Mouse (Mus musculus) layer of hippocampus, adult 18-20 months (tissue): ENCODE data around the gene Prr19. TPM values are rescaled to one million over a fixed set of nuclear protein-coding genes. Genes with fewer than 3 reads are reported as not detected.

ENCODE experiments used
- DNase-seq, 2 experiments: peaks; one replicate each; pipeline ENCODE4 v3.0.0; 2022; ENCODE audit warnings: low spot score in 2 of 2
- total RNA-seq, 2 experiments: library from RNA; stranded (reverse); gene quantifications; 2 replicates each; pipeline ENCODE4 v1.2.3; 2021

Prr19 gene
- total RNA-seq, 2 experiments from 2014 or later: not detected

DNA sequence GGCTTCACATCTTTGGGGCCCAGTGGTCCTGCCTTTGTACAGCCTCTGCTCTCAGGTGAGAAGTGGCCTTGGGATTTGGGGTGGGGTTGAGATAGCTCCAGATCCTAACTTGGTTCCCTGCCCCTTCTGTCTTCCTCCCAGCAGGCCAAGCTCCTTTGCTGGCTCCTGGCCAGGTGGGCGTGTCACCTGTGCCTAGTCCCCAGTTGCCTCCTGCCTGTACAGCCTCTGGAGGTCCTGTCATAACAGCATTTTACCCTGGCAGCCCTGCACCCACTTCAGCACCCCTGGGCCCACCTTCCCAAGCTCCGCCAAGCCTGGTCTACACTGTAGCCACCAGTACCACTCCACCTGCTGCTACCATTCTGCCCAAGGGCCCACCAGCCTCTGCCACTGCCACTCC is 10.3 kb upstream of the Prr19 start:
- DNase-seq: no peak

GRCm38 (mm10) chr7:25292107-25292506 is 9.1 kb upstream of the Prr19 start:
- no peak for DNase-seq

GRCm38 (mm10) chr7:25293191-25293739 is 7.9 kb upstream of the Prr19 start:
- DNase-seq: no peak

DNA sequence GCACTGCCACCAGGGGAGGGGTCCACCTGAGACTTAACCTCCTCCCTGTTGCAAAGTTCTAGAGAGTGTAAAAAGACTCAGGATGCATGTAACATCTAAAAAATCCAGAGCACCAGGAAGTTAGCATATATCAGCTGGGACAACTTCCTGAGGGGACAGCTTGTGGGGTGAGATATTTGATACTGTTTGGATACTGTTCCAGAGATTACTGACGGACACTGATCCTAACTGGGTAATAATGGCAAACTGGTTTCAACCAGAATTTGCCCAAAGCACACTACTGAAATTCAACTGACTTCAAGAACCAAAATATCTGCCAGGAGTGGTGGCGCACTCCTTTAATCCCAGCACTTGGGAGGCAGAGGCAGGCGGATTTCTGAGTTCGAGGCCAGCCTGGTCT is 6.7 kb upstream of the Prr19 start:
- DNase-seq: no peak

- no peak for DNase-seq
Measured at GRCm38 (mm10) chr7:25294960-25295722, 6.1 kb upstream of the Prr19 start.

DNA sequence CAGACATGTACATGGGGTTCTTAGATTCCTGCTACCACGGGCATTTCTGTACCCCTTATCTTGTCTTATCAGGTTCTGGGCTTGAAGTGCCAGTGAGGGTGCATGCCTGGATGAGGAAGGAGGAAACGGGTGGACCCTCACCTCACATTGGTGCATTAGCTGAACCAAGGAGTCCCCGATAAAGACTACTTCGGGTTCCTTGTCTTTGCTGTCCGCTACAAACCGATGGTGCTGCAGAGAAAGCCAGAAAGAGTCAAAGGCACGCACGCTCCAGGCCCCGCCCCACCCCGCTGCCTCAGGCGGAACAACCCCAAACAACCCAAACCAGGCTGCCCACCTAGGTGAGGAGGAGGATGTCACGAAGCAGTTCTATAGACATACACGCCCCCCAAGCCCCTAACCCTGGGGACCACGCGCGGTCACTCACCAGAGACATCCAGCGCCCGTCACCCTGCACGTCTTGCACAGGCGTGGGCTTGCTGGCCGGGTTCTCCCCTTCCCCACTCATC is 4.2 kb upstream of the Prr19 start:
- no peak for DNase-seq

- peak; percentile 62 to 79 for DNase-seq
Measured at GRCm38 (mm10) chr7:25297454-25298325, 3.5 kb upstream of the Prr19 start, which contains the start of gene Pafah1b3. Gene Pafah1b3 (minus strand): TSS chr7:25297986.

GRCm38 (mm10) chr7:25303003-25303684 is 1.9 kb downstream of the Prr19 start:
- no peak for DNase-seq

- no peak for DNase-seq
Measured at GRCm38 (mm10) chr7:25303685-25304006, 2.4 kb downstream of the Prr19 start.

DNA sequence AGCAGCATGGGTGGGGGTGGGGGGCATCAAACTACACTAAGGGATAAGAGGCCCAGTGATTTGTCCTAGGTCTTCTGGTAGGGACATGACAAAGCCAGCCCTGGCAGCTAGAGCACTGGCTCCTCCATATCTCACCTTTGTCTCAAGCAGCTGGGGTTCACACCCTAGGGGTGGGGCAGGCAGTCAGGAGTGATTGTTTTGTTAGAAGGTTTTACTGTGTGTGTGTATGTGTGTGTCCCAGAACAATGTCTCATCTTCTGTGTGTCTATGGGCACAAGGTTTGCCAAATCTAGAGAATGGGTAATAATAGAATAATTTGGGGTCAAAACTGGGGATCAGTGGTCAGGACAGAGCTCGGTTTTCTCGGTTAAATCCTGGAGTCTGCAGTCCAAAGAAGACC is 4.3 kb downstream of the Prr19 start:
- DNase-seq: no peak

DNA sequence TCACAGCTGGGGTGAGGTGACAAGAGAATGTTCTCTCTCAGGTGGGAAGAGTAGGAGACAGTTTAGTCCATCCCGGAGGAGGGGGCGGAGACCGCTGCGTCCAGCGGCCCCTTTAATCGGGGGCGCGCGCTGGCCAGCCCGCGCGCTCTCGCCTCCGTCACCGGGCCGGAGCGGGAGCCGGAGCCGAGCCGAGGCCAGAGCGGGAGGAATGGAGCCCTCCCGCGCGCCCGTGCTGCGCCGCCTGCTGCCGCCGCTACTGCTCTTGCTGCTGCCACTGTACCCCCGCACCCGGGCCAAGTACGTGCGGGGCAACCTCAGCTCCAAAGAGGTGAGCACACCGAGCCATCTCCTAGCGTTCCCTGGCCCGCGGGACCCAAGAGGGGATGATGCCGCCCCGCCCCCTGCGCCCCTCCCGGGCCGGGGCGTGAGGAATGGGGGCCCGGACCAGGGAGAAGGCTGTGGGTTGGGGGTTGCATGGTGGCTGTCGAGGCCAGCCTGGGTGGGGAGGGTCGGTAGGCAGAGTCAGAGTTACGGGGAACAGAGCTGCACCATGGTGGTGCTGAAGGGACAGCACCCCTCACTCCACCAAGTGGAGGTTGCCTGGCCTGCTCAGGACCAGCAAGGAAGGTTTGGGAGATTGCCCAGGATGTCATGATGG is 4.9 kb downstream of the Prr19 start, which contains the start of gene Tmem145:
Tmem145 (plus strand) TSS at position 151 of the 658 bp plus-strand sequence.
- no peak for DNase-seq

- DNase-seq: no peak
Measured at GRCm38 (mm10) chr7:25306614-25306996, 5.4 kb downstream of the Prr19 start.

- no peak for DNase-seq
Measured at GRCm38 (mm10) chr7:25308702-25309318, 7.6 kb downstream of the Prr19 start.

DNA sequence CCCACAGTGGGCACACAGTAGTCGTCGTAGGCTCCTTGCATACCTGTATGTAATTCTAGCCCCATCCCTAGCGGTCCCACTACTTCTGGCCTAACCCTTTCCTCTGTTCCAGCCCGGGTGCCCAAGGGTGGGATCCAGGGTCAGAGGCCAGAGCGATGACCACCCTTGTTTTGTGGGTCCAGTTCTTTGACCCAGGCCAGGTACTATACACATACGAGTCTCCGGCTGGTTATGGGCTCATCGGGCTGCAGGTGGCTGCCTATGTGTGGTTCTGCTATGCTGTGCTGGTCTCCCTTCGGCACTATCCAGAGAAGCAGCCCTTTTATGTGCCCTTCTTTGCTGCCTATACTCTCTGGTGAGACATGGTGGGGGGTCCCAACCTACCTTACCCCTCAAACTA is 8.2 kb downstream of the Prr19 start:
- DNase-seq: no peak

DNA sequence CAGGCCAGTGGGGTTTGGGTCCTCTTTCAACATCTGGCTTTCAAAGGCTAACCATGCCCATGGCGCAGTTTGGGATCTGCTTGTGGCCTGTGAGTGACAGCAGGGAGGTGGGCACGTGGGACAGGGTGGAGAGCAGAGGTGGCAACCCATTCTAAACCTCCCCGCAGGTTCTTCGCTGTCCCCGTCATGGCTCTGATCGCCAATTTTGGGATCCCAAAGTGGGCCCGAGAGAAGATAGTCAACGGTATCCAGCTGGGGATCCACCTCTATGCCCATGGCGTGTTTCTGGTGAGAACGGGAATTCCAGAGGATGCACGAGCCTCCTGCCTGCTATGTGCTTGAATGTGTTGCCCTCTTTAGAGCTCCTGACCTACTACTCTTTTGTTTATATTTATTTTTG is 10.0 kb downstream of the Prr19 start:
- no peak for DNase-seq

- no peak for DNase-seq
Measured at GRCm38 (mm10) chr7:25313325-25313724, 12.1 kb downstream of the Prr19 start.

DNA sequence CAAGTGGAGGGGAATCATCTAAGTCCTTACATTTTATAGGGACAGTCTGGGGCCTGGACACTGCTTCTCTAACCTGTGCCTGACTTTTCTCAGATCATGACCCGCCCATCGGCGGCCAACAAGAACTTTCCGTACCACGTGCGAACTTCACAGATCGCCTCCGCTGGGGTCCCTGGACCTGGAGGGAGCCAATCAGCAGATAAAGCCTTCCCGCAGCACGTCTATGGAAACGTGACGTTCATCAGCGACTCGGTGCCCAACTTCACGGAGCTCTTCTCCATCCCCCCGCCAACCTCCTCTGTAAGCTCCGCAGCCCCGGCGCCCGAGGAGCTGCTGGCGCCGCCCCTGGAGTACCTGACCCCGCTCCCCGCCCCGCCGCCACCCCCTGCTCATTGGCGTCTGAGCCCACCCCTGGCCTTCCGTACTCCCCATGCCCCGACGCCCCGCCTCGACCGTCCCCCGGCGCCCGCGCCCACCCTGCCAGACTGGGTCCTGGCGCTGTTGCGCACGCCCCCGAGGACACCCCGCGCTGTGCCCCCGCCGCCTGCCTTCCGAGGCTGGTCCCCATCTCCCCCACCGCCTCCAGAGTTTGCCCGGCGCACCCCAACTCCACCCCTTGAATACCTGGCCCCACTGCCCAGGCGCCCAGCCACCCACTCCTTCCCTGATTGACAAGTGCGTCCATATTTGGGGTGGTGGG is 13.5 kb downstream of the Prr19 start:
- no peak for DNase-seq

DNA sequence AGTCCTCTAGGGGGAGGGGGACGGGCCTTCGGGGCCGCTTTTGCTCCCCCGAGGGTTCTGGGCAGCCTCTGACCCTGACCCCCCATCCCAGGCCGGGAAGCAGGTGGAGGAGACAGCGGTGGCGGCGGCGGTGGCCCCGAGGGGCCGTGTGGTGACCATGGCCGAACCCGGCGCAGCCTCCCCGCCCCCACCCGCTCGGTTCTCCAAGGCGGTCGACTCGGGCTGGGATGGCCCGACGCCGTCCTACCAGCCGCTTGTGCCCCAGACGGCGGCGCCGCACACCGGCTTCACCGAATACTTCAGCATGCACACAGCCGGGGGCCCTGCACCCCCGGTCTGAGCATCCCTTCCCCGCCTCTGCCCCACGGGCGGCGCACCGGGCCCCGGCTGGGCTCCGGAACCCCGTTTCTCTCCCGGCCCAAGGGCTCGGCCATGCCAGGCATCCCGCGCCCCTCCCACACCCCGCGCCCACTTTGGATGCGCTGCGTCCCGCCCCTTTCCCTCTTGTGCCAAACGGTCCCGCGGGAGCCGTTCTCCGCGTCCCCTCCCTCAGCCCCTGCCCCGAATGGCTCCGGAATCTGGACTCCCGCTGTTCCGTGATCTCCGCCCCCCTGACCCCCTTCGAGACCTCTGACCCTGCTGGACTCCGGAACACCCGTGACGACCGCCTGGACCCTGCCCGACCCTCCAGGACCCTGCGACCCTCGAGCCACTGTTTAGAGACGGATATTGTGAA is 14.3 kb downstream of the Prr19 start:
- no peak for DNase-seq
